Mouse (Mus musculus): ENCODE measurements at regions not wholly inside any gene's neighbourhood (a gene's known extent, or its start where the extent isn't known, plus 50 kb on each side); places are given as distances from the start of the nearest gene placed in this dataset.

DNA sequence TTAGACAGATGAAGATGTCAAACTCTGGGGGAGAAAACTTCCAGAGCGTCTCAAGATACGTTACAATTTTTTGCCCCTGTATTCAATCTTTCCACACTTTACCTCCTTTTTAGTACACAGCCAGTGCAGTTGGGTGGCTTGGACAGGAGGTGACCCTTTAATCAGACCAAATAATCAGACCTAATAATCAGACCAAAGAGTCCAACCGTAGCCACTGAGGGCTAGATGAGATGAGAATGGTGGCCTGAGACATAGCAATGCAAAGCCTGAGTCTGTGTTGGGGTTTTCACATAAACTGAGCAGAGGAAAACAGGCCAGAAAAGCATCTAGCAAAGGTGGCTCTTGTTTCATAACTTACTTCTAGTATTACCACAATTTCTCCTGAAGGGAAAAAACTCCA lies 1169.1 kb downstream of the A830018L16Rik start:
- TF ChIP-seq JUND (conservative IDR thresholded peaks at IDR 0.05; ENCODE audit: low read depth, low read length) (no peak), RCOR1 (conservative IDR thresholded peaks at IDR 0.05; ENCODE audit: low read depth, low read length) (no peak), KAT2A (IDR thresholded peaks at IDR 0.05; ENCODE audit: insufficient replicate concordance, low read length) (no peak), E2F4 (IDR thresholded peaks at IDR 0.05; ENCODE audit: insufficient replicate concordance, low read depth, low read length) (no peak), SMC3 (IDR thresholded peaks at IDR 0.05; ENCODE audit: low read depth, low read length) (no peak), EP300 (IDR thresholded peaks at IDR 0.05; ENCODE audit: low read length) (no peak), USF1 (IDR thresholded peaks at IDR 0.05; ENCODE audit: low read depth, low read length) (no peak), CTCF (conservative IDR thresholded peaks at IDR 0.05 in 1 of 2, IDR thresholded peaks at IDR 0.05 in 1 of 2; ENCODE audit: low read depth in 2 of 2, low read length in 2 of 2) (no peak), POLR2A (IDR thresholded peaks at IDR 0.05; ENCODE audit: low read depth, low read length) (no peak), CHD1 (IDR thresholded peaks at IDR 0.05; ENCODE audit: low read depth, low read length) (no peak)
